Mouse (Mus musculus): Measurements from ENCODE around the gene Clcn6. TPM values are rescaled to one million over a fixed set of nuclear protein-coding genes. Genes with fewer than 3 reads are reported as not detected.

Clcn6 gene
- total RNA-seq (2014; rRNA removed) (58.6 and 60.7 TPM in 2 replicates), polyA plus RNA-seq (2015; fragmentation: Nextera tagmentation; extraction: Ambion mirVana) (22.0 and 24.4 TPM in 2 replicates)

GRCm38 (mm10) chr4:148038600-148039253, at the start of gene Clcn6, which contains the start of gene Mthfr:
Gene Clcn6, minus strand, starts transcription at chr4:148038821.
Gene Mthfr, plus strand, starts transcription at chr4:148039077.
- peak; percentile 100 for DNase-seq (ENCODE audit: low spot score)
- no peak for TF ChIP-seq CTCF (IDR thresholded peaks at IDR 0.05; ENCODE audit: low read depth)
- H3K4me3 ChIP-seq (ENCODE audit: low read length) = peak within 1 kb of the TSS; percentile 94
- 0 out of 2 replicates have a peak, but pooled peaks cover 5% of the 10 kb centered on the region for H3K36me3 ChIP-seq (ENCODE audit: insufficient read depth, low read length)
- peak within 1 kb of the TSS; percentile 93 for H3K4me2 ChIP-seq (ENCODE audit: low read depth, low read length)
- peak within 1 kb of the TSS; percentile 89 for H3K9ac ChIP-seq (replicated peaks; ENCODE audit: low read length)
- peak within 1 kb of the TSS; percentile 95 for H3K27ac ChIP-seq
- no peaks in the 10 kb centered on the region for H3K27me3 ChIP-seq (ENCODE audit: insufficient read depth, low read length)
- no peaks in the 10 kb centered on the region for H3K9me3 ChIP-seq (ENCODE audit: low read length)
- WGBS = 0% methylated on average over 49 of the region's 54 CpGs
- ATAC-seq = peak; percentile 95
- peaks cover 24% of the 10 kb centered on the region for H3K4me1 ChIP-seq (ENCODE audit: insufficient read depth, low read length)

GRCm38 (mm10) chr4:148087907-148088527, 49.4 kb upstream of the Clcn6 start, which contains the start of gene Agtrap:
Gene Agtrap, minus strand, starts transcription at chr4:148088031.
- no peaks in the 10 kb centered on the region for H3K9me3 ChIP-seq (ENCODE audit: low read length)
- peak within 1 kb of the TSS; percentile 50 for H3K4me3 ChIP-seq (ENCODE audit: low read length)
- H3K9ac ChIP-seq (replicated peaks; ENCODE audit: low read length) = peak within 1 kb of the TSS; percentile 49
- peak within 1 kb of the TSS; percentile 84 for H3K4me2 ChIP-seq (ENCODE audit: low read depth, low read length)
- H3K27ac ChIP-seq = peak within 1 kb of the TSS; percentile 70; the same call in 1 of the 2 replicates
- H3K4me1 ChIP-seq (ENCODE audit: insufficient read depth, low read length) = peaks cover 5% of the 10 kb centered on the region; the same call in 1 of the 2 replicates
- no peak for TF ChIP-seq CTCF (IDR thresholded peaks at IDR 0.05; ENCODE audit: low read depth)
- WGBS = 4% methylated on average over 34 of the region's 34 CpGs
- H3K36me3 ChIP-seq (ENCODE audit: insufficient read depth, low read length) = no peaks in the 10 kb centered on the region
- peak; percentile 92 for ATAC-seq
- no peaks in the 10 kb centered on the region for H3K27me3 ChIP-seq (ENCODE audit: insufficient read depth, low read length)
- peak; percentile 95 for DNase-seq (ENCODE audit: low spot score)

GRCm38 (mm10) chr4:148087091-148087906, 48.7 kb upstream of the Clcn6 start:
- peak; percentile 50; the same call in 1 of the 2 replicates for ATAC-seq
- WGBS = 5% methylated on average over 29 of the region's 30 CpGs

GRCm38 (mm10) chr4:148085907-148086305, 47.3 kb upstream of the Clcn6 start:
- Histone ChIP-seq H3K9ac (replicated peaks; ENCODE audit: low read length) (no peak overlapping the region), H3K4me2 (ENCODE audit: low read depth, low read length) (no peak overlapping the region), H3K9me3 (ENCODE audit: low read length) (no peaks in the 10 kb centered on the region), H3K27ac (no peak overlapping the region), H3K4me1 (ENCODE audit: insufficient read depth, low read length) (peaks cover 5% of the 10 kb centered on the region; the same call in 1 of the 2 replicates), H3K27me3 (ENCODE audit: insufficient read depth, low read length) (no peaks in the 10 kb centered on the region), H3K36me3 (ENCODE audit: insufficient read depth, low read length) (no peaks in the 10 kb centered on the region), H3K4me3 (ENCODE audit: low read length) (no peak overlapping the region)
- no peak for DNase-seq (ENCODE audit: low spot score)
- 63% methylated on average over 3 of the region's 3 CpGs for WGBS
- ATAC-seq = no peak
- TF ChIP-seq CTCF (IDR thresholded peaks at IDR 0.05; ENCODE audit: low read depth) = no peak

More at GRCm38 (mm10) chr4:148087091-148087906, 48.7 kb upstream of the Clcn6 start:
- H3K4me2 ChIP-seq (ENCODE audit: low read depth, low read length) = peak overlapping the region; percentile 84
- peak overlapping the region; percentile 70; the same call in 1 of the 2 replicates for H3K27ac ChIP-seq
- H3K4me3 ChIP-seq (ENCODE audit: low read length) = peak overlapping the region; percentile 50
- peaks cover 5% of the 10 kb centered on the region; the same call in 1 of the 2 replicates for H3K4me1 ChIP-seq (ENCODE audit: insufficient read depth, low read length)
- H3K36me3 ChIP-seq (ENCODE audit: insufficient read depth, low read length) = no peaks in the 10 kb centered on the region
- no peak for TF ChIP-seq CTCF (IDR thresholded peaks at IDR 0.05; ENCODE audit: low read depth)
- DNase-seq (ENCODE audit: low spot score) = no peak
- H3K9me3 ChIP-seq (ENCODE audit: low read length) = no peaks in the 10 kb centered on the region
- peak overlapping the region; percentile 49 for H3K9ac ChIP-seq (replicated peaks; ENCODE audit: low read length)
- H3K27me3 ChIP-seq (ENCODE audit: insufficient read depth, low read length) = no peaks in the 10 kb centered on the region

GRCm38 (mm10) chr4:148085131-148085906, 46.7 kb upstream of the Clcn6 start:
- no peak for TF ChIP-seq CTCF (IDR thresholded peaks at IDR 0.05; ENCODE audit: low read depth)
- Histone ChIP-seq H3K4me1 (ENCODE audit: insufficient read depth, low read length) (peaks cover 5% of the 10 kb centered on the region; the same call in 1 of the 2 replicates), H3K9ac (replicated peaks; ENCODE audit: low read length) (no peak overlapping the region), H3K36me3 (ENCODE audit: insufficient read depth, low read length) (no peaks in the 10 kb centered on the region), H3K4me3 (ENCODE audit: low read length) (no peak overlapping the region), H3K4me2 (ENCODE audit: low read depth, low read length) (no peak overlapping the region), H3K27me3 (ENCODE audit: insufficient read depth, low read length) (no peaks in the 10 kb centered on the region), H3K27ac (no peak overlapping the region), H3K9me3 (ENCODE audit: low read length) (no peaks in the 10 kb centered on the region)
- DNase-seq (ENCODE audit: low spot score) = no peak
- ATAC-seq = no peak
- WGBS = 39% methylated on average over 10 of the region's 10 CpGs

All from hindbrain, postnatal 0 days (tissue).